Mouse (Mus musculus) stomach, postnatal 0 days (tissue): ENCODE measurements at regions not wholly inside any gene's neighbourhood (a gene's known extent, or its start where the extent isn't known, plus 50 kb on each side); places are given as distances from the start of the nearest gene placed in this dataset.

Experiments used
- CTCF ChIP-seq: IDR thresholded peaks from 2 replicates; pipeline ENCODE4 v1.5.1; 2016; ENCODE audit warnings: antibody characterized with exemption, low read depth, mild to moderate bottlenecking, moderate library complexity
- EP300 ChIP-seq: optimal IDR thresholded peaks from 2 replicates; pipeline ENCODE3; 2016; ENCODE audit warnings: antibody characterized with exemption

GRCm38 (mm10) chr6:61065769-61066168 lies 114.4 kb upstream of the Ccser1 start:
- TF ChIP-seq CTCF (no peak), EP300 (no peak)
